Mouse (Mus musculus): ENCODE measurements around the gene Hvcn1.

Gene Hvcn1

DNA sequence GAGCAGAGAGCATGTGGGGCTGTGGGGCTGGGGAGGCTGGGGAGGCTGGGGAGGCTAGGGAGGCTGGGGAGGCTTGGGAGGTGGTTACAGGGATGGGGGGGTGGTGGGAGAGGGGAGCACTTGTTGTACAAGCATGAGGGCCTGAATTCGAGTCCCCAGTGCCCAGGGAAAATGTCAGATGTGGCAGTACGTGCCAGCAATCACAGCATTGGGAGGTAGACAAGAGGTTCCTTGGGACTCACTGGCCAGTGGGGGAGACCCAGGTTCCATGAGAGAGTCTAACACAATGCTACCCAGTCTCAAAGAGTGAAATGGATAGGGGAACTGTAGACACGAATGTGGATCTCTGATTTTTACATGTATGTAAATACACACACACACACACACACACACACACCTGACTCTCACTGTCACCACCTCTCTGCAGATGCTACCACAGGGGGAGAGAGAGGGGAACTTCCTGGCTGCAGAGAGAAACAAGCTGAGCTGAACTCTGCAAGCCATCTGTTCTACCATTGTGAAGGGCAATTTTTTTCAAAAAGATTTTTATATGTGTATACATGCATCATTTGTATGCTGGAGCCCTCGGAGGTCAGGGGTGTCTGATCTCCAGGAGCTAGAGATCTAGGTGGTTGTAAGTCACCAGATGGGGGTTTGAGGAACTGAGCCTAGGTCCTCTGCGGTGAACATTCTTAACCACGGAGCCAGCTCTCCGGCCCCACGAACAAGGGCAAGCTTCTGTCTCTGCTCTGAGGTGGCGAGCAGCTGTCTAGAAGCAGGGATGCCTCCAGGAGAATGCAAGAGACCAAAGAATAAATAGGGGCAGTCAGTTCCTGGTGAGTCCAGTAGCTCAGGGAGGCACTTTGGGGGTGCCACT lies 28.0 kb downstream of the Hvcn1 start:
- peak; percentile 43 to 74 for DNase-seq (ENCODE audit: low spot score in 2 of 2)

DNA sequence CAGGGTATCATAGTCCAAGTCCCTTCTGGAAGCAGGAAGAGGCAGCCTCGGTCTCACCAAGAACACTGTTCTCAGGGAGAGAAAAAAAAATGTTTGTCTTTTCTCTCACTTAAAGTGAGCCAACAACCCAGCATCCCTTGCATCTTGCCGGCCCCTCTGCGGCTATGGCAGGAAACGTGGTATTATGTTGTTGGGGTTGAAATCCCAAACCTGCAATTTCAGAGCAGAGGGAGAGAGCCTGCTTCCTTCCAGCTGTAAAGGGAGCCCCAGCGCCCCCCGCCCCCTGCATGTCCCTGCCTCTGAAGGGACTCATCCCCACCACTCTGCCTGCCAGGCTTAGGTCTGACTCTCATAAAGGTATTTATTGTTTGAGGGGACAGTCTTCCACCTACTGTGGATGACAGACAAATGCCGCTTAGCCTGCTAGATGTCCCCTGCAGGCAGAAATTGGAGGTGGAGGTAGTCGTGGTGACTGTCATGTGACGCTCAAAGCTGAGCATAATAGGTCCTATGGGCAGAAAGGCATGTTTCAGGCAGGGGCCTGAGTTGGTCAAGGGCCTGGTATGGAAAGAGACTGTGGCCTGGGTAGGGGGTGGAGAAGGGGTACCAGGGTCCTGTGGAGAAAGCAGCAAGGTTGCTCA lies 28.7 kb downstream of the Hvcn1 start:
- no peak for DNase-seq (ENCODE audit: low spot score in 2 of 2)

DNA sequence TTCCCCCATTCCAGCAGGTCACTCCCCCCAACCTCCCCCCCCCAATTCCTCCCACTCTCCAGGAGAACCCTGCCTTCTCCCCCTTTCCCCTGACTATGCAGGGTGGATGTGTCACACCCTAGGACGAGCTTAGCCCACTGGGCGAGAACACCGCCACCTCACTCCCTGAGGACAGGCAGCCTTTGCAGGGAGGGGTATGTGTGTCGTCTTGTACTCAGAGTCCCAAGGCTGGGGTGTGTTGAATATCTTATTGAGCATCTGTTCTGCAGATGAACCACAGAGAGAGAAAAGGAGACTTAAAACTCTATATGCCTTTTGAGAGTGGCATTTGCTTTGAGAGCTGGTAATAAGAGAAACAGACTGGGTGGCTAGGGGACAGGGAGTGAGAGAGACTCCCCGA lies 30.6 kb downstream of the Hvcn1 start:
- DNase-seq (ENCODE audit: low spot score in 2 of 2) = no peak

DNA sequence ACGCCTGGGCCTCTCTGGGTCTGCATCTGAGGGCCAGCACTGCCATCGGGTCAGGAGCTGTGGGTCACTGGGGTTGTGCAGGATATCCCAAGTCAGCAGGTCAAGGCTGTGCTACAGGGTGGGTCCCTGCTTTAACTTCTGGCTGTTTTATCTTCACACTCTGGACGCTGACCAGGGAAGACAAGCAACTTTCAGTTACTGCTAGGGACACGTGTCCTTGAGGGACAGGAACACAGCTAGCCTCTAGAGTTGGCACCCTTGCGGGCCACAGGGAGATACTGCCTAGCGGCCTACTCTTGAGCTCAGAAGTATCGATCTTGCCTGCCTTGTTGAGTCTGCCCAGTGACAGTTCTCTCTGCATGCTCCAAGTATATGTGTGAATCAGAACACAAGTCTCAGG lies 33.0 kb downstream of the Hvcn1 start:
- no peak for DNase-seq (ENCODE audit: low spot score in 2 of 2)

DNA sequence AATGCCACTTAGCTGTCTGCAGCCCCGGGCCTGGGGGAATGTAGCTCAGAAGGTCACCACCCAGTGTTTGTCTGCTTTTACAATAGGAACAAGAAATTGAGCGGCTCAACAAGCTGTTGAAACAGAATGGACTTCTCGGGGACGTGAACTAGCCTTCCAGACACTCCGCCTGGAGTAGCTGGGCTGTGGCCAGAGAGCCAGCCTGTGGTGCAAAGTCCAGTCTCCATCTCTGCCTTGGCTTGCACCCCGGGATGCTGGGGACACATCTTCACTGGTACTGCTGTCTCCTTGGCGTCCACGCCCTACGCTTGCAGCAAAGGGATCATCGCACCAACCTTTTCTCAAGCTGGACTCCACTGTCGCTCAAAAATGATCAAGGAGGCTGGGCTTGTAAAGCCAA lies 33.9 kb downstream of the Hvcn1 start:
- DNase-seq (ENCODE audit: low spot score in 2 of 2) = no peak

DNA sequence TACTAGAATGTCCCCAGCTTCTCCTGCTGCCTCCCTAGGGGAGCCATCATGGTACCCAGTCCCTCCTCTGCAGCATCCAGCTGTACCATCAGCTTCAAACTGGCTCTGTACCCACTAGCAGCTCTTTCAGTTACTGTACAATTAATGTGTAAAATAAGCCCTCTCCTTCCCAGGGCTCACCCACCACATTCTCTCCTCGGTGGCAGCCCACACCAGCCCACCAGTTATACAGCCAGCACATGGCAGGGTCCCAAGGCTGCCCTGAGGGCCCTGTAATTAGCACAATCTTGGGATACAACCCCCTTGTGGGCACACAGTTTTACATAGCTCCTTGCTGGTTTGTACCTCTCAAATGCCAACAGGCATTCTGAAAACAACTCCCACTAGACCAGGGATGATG lies 34.4 kb downstream of the Hvcn1 start:
- no peak for DNase-seq (ENCODE audit: low spot score in 2 of 2)

DNA sequence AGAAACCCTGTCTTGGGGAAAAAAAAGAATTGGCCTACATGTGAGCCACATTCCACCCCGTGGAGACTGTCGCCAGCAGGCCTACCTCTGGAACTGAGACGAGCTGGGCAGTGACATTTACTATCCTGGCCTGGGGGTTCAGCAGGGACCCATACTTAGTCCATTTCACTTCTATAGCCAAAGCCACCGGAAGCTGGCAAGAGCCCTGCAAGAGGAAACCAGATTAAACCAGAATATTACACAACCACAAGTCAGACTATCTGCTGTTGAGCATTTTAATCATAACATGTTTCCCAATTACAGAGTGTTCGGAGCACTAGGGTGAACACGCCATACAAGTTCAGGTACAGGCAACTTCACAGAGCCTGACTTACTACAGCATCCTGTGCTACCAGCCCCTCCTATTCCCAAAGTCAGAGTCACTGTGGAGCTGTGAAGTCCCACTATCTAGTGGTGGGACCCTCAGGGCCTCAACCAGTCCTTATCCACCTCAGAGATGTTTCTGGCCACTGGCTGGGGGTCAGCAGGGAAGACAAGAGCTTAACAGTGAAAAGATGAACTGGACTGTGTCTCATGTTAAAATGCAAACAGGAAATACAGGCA lies 36.0 kb downstream of the Hvcn1 start:
- DNase-seq (ENCODE audit: low spot score in 2 of 2) = no peak

DNA sequence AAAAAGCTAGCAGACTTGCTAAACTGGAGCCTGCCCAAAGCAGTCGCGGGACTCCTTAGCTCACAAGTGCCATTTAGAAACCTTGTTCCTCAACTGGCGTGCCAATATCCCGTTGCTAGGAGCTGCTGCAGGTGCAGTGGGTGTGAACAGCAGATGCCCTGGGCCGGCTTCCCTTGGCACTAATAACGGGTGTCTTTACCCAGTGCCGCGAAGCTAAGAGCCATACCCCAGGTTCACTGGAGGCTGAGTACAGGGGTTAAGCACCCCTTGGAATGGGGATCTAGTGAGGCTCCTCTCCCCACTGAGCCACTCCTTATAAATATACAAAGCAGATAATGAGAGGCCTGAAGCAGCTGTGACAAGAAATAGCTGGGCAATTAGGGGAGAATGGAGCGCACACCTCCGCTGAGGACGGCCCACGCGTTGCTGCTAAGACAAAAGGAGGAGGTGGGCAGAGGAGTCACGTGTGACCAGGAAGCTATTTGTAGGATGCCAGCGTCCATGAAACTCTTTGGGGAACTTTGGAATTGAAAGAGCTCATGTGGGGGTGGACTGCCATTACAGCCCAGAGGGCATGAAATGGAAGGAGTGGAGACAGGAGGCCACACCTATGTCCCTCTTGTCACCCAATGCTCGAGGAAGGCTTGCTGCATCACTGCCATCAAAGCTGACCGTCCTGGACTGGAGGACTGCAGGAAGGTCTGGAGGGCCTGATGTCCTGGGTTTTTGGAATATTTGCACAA lies 37.3 kb downstream of the Hvcn1 start:
- DNase-seq (ENCODE audit: low spot score in 2 of 2) = no peak

DNA sequence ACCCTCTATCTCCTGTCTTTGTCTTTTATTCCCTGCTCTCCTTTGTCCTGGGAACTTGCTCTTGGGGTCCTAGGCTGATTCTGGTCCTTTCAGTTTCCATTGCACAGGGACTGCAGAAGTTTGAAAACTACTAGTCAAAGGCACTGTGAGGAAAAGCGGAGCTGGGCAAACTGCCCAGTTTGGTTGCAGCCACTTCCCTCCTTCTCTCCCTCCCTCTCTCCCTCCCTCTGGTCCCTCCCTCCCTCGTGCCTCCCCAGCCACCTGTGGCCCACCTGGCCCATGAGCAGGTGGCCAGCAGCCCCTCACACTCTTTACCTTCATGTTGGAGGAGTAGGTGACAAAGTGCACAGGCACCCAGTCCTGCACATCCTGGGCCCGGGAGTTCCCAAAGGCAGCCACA lies 38.6 kb downstream of the Hvcn1 start:
- DNase-seq (ENCODE audit: low spot score in 2 of 2) = no peak

DNA sequence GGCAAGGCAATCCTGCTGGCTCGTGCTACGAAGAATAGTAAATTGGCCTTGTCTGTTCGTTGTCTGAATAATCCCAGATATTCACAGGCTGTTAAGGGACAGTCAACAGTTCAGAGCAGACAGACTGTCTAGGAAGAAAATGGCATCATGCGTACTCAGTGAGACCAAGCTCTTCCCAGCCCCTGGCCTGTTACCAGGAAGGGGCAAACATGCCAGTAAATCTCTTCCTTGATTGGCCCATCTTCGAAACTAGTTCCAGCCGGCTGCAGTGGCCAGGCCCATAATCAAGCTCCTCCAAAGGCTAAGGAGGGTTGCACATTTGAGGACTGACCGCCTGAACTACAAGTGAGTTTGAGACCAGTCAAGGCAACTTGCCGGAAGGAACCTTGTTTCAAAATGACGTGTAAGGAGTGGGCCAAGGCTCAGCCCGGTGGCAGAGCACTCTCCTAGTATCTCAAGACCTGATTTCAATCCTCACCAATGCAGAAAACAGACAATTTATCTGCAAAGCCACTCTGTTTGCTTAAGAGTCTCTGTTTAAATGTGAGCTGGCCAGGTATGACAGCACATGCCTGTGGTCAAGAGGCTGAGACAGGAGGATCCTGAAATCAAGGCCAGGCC lies 40.1 kb downstream of the Hvcn1 start:
- no peak for DNase-seq (ENCODE audit: low spot score in 2 of 2)

DNA sequence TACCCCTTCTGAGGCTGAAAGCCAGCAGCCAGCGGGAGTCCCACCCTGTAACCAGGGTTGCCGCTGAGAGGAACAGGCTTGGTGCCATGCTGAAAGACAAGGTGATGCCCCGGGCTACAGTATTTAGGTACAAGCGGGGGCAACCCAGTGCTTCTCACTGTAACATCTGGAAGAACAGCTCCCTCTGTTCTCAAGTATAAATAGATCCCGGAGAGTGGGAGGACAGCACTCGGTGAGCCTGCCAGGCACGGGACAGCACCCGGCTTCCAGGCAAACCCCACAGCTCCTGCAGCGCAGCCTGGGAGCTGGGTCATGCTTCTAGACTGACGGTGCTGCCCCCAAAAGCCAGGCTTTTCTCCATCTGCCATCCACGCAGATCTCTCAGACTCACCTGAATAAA lies 40.9 kb downstream of the Hvcn1 start:
- DNase-seq (ENCODE audit: low spot score in 2 of 2) = no peak

DNA sequence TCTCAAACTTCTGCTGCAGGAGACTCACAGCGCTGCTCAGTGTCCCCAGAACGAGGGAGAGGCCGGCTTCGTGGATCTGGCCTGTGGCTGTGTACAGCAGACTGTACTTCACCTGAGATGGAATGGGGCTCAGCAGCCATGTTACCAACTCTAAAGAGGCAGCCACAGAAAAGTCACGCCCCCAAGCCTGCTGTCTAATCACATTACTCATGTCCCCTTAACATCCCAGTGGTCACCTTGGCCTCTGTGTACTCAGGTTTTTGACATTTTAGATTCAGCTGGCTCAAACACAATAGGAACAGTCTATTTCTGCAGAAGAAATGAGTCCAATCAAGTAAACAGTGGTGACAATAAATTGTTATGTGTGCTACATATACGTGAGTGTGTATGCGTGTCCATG lies 41.3 kb downstream of the Hvcn1 start:
- DNase-seq (ENCODE audit: low spot score in 2 of 2) = no peak

DNA sequence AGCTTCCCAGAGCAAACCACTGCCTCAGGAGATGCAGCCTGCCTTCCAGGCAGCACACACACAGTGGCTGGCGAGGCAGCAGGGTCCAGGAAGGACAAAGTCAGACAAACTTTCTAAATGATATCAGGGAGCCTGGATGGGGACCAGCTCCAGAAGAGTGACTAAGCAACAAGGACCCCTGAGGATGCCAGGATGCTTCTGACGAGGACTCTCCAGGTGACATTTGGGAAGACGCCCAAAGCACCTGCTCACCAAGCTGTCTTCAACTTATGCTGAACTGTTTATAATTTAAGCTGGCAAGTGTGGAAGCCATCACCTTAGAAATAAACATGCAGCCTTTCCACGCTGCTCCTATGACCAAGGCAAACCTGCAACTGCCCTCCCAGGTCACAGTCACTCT lies 42.7 kb downstream of the Hvcn1 start:
- DNase-seq (ENCODE audit: low spot score in 2 of 2) = no peak

DNA sequence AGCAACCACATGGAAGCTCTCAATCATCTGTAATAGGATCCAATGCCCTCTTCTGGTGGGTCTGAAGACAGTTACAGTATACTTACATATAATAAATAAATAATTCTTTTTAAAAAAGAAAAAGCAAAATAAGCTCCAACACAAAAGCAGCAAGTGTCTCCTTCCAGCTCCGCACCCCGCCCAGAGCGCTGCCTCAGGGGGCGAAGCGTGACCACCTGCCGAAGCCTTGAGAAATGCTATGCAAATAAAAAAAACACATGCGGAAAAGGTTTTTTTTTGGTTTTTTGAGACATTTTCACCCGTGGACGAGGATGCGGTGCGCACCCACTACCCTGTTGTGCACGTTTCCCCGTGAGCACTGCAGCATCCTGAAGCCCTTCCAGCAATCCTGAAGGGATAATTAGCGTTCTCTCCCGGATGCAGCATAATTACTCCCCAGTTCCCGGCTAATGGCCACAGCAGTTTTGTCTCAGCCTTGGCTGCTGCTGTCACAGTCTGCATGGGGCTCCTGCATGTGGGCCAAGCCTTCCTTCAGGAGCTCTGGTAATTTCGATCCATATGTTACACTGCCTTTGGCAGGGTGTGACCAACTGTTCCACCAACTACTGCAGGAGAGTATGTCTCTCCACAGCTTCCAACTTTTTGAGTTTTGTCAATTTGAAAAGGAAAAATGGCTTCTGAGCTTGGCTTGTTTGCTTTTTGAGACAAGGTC lies 45.4 kb downstream of the Hvcn1 start:
- no peak for DNase-seq (ENCODE audit: low spot score in 2 of 2)

DNA sequence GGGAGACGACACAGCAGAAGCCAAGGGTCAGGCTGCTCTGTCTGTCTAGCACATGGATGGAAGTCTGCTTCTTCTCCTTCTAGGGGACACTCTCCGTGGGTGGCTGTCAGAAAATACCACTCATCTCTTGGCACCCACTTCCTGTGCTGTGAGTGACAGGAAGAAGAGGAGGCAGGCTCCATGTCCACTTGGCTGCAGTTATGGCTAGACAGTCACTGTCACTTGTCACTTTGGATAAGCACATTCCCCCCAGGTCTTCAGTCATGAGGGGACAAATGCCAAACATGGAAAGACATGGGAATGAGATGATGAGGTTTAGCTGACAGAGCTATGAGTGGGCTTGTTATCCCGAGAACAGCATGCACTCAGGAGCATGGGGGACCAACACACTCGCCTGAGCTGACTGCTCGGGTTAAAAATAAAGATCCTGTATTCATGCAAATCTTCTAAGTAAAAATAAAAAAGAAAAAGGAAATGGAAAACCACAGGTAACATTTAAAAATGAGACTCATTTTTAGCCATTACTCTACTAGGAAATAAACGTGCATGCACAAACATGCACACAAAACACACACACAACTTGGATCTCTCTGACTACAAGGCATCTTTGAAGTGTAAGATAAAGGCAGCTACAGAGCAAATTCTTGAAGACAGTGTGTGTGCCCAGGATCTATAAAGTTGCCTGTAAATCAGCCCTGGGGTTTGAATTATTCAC lies 51.6 kb downstream of the Hvcn1 start:
- no peak for DNase-seq (ENCODE audit: low spot score in 2 of 2)

DNA sequence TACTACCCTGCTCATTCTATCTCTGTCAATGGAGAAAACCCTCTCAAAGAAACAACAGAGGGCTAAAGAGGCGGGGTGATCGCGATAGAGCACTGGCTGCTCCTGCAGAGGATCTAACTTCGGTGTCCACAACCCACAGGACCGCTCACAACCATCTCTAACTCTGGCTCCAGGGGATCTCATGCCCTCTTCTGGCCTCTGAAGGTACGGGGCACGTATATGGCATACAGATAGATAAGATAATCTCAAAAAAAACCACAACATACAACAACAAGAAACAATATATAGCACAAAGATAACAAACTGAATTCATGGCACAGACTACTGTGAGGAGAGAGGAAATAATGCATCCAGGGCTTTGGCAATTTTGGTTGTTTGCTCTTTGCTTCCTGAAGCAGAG lies 55.5 kb downstream of the Hvcn1 start:
- DNase-seq (ENCODE audit: low spot score in 2 of 2) = peak in 1 of 2 experiments; percentile 39

DNA sequence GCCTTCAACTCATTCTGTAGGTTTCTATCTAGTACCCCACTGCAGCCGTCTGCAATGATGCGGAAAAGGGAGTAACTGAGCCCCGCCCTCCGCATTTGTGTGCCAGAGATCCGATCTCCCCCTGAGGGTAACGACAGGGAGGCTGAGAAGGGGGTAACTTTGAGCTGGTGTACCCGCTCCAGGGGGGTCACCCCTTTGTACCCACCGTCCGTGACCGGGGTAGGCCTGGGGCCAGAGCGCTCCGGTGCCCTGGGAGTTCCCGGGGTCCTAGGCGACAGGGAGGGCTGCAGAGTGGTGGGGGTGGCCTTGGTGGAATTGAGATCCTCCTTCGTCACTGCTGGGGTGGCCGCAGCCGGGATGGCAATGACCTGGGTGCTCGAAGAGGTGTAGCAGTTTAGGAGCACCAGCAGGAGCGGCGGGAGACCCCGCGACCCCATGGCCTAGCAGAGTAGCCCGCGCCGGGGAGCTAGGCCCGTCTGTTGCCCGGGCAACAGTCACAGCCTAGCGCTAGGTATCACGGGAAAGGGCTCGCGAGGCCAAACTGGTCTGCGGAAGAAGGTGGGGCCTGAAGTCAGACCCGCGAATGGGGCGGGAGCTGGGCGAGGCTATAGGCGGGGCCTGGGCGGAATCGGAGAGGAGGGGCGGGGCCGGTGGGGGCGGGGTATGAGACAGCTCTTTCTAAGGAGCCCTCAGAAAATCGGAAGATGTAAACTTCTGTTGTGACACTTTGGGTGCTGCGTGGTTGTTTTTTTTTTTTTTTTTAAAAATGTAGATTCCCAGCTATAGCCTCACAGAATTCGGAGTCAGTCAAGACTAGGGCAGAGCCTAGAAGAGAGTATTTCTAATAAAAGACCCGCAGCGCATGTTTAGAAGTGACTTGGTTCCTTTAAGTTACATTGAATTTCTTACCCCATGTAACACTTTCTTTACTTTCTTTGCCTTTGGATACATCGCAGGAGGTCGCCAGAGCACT lies 57.6 kb downstream of the Hvcn1 start, which contains the start of gene Tctn1:
Gene Tctn1 (minus strand): TSS at position 528 of the 973 bp plus-strand sequence.
- peak; percentile 92 to 97 for DNase-seq (ENCODE audit: low spot score in 2 of 2)

DNA sequence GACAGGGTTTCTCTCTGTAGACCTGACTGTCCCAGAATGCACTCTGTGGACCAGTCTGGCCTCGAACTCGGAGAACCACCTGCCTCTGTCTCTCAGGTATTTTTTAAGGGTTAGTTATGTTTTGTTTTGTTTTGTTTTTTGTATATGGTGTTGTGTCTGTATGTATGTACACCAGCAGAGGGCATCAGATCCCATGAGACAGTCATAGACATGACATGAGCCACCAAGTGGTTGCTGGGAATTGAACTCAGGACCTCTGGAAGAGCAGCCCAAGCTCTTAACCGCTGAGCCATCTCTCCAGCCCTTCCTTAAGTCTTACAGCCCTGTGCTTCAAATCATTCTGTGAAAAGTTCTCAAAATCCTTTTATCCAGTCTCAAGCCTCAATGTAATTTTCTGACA lies 58.6 kb downstream of the Hvcn1 start:
- DNase-seq (ENCODE audit: low spot score in 2 of 2) = no peak

DNA sequence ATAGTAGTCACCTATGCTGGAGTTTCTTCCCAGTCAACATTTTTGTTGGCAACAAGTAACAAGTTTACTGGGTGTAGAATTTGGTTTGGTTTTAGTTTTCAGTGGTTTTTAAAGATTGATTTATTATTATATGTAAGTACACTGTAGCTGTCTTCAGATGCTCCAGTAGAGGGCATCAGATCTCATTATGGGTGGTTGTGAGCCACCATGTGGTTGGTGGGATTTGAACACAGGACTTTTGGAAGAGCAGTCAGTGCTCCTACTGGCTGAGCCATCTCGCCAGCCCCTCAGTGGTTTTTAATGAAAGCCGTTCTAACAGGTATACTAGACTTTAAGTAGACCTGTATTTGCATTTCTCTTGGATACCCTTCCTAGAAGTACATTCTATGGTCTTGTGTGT lies 59.3 kb downstream of the Hvcn1 start:
- DNase-seq (ENCODE audit: low spot score in 2 of 2) = no peak
